Mouse (Mus musculus) megakaryocyte, embryonic 14.5 days (primary cell): ENCODE results near the gene Hspd1. TPM values are rescaled to one million over a fixed set of nuclear protein-coding genes. Genes with fewer than 3 reads are reported as not detected.
A peak's percentile ranks its signal among the peaks of the same experiment; 100 is the strongest.
"Not testable (repeated sequence)": the region's sequence is repeated elsewhere in the genome, so short reads cannot be mapped to it uniquely, and the experiment has no call there.

Experiments used
- H3K27me3 ChIP-seq: replicated peaks from 2 replicates; pipeline ENCODE3; 2012; ENCODE audit warnings: inconsistent platforms
- H3K36me3 ChIP-seq: replicated peaks from 2 replicates; pipeline ENCODE3; 2012; ENCODE audit warnings: low read length, inconsistent platforms, mixed read lengths
- H3K4me1 ChIP-seq: 2 replicates; pipeline ENCODE4 v1.6.1; 2012; ENCODE audit warnings: inconsistent platforms
- H3K4me3 ChIP-seq: replicated peaks from 2 replicates; pipeline ENCODE3; 2012; ENCODE audit warnings: moderate library complexity, mild to moderate bottlenecking, inconsistent platforms
- H3K9me3 ChIP-seq: 2 replicates; pipeline ENCODE4 v1.6.1; 2012; ENCODE audit warnings: inconsistent platforms
- FLI1 ChIP-seq: IDR thresholded peaks from 2 replicates; pipeline ENCODE4 v1.6.1; 2012; ENCODE audit warnings: low read length, inconsistent platforms, mixed read lengths
- GATA1 ChIP-seq: IDR thresholded peaks from 3 replicates; pipeline ENCODE4 v1.6.1; 2012; ENCODE audit warnings: mixed read lengths, low read length, inconsistent platforms, borderline replicate concordance
- polyA plus RNA-seq: library from polyadenylated mRNA; stranded (reverse); fragments of >175 nt; gene quantifications from 2 replicates; pipeline ENCODE4 v1.2.3, GENCODE M21; 2012; ENCODE audit warnings: low replicate concordance; ENCODE audit not compliant: insufficient read depth

Gene Hspd1
- polyA plus RNA-seq, 1 experiment, result 31.5 TPM

DNA sequence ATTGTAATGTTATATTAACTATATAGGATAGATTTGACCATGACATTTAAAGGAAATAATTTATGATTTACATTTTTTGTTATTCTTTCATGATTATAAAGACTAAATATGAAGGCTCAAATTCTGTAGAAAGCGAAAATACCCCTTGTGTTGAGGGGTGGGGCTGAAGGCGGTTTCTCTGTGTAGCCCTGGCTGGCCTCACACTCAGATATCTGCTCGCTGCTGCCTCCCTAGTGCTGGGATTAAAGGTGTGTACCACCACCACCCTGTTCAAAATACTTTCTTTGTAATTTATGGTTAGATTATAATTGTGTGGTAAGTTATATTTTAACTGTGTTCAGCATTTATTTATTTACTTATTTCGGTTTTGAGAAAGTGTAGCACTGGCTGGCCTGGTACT, 26.3 kb downstream of the Hspd1 start:
- Histone ChIP-seq H3K9me3 (no peaks in the 10 kb centered on the region), H3K27me3 (no peaks in the 10 kb centered on the region), H3K4me3 (no peak overlapping the region), H3K4me1 (peaks cover 61% of the 10 kb centered on the region), H3K36me3 (peaks cover 83% of the 10 kb centered on the region)
- TF ChIP-seq GATA1, result no peak
- TF ChIP-seq FLI1, result no peak

DNA sequence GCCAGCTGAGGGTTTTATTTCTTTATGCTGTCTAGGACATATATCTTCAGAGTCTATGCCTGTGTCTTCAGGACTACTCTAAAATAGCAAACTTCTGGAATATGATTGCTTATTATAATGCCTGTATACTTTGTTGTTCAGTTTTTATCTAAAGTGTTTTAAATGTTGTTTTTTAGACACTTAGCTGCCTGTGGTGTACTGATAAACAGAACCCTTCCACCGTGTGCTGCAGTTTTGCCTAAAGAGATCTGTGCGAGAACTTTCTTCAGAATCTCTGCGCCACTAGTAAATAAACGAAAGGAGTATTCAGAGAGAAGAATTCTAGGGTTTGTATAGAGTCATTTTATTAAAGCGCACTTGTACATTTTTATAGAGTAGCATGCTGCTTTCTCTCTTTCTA, 26.9 kb downstream of the Hspd1 start:
- H3K27me3 ChIP-seq, result no peaks in the 10 kb centered on the region
- peaks cover 67% of the 10 kb centered on the region for H3K4me1 ChIP-seq
- TF ChIP-seq FLI1 (no peak), GATA1 (no peak)
- no peak overlapping the region for H3K4me3 ChIP-seq
- no peaks in the 10 kb centered on the region for H3K9me3 ChIP-seq
- H3K36me3 ChIP-seq, result peaks cover 83% of the 10 kb centered on the region

DNA sequence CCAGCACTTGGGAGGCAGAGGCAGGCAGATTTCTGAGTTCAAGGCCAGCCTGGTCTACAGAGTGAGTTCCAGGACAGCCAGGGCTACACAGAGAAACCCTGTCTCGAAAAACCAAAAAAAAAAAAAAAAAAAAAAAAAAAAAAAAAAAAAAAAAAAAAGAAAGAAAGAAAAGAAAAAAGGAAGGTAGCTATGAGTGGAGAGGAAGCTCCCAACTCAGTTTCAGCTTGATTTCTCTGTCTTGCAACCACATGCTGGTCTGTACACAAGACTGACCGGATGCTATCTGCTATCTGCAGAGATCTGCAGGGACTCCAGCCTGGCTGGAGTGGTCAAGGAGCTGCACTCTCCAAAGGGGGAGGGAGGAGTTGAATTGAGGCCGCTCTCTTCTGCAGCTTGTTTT, 29.7 kb downstream of the Hspd1 start:
- H3K4me1 ChIP-seq, result peaks cover 90% of the 10 kb centered on the region
- H3K36me3 ChIP-seq, result peaks cover 76% of the 10 kb centered on the region
- H3K4me3 ChIP-seq, H3K9me3 ChIP-seq, H3K27me3 ChIP-seq: not testable (repeated sequence)

DNA sequence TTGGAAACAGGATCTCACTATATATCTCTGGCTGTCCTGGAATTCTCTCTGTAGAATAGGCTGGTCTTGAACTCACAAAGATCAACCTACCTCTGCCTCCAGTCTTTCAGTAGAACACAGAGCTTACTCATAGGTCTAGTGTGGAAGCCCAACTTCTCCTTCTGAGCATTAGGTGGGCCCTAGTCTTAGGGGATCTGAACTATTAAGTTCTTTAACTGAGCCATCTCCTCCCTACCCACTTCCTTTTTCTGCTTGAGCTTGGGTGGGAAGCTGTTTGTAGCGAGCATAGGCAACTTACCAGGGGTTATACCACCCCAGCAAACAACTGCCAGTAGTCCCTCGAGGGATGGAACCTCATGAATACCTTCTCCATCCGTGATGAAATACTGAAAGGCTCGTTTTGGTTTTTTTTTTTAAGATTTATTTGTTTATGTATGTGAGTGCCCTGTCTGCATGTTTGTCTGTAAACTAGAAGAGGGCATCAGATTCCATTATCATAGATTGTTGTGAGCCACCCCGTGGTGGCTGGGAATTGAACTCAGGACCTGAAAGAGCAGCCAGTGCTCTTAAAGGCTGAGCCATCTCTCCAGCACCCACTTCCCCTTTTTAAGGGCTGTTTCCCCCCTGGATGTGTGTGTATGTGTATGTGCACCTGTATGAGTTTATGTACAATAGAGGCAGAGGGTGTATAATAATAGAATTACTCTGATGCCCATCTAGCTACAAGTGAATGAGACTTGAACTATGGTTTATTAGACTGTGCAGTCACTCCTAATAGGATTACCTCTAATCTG, 32.5 kb downstream of the Hspd1 start:
- Histone ChIP-seq H3K4me3 (no peak overlapping the region), H3K36me3 (peaks cover 55% of the 10 kb centered on the region), H3K4me1 (peaks cover 85% of the 10 kb centered on the region), H3K27me3 (no peaks in the 10 kb centered on the region), H3K9me3 (no peaks in the 10 kb centered on the region)
- TF ChIP-seq GATA1 (no peak), FLI1 (no peak)

DNA sequence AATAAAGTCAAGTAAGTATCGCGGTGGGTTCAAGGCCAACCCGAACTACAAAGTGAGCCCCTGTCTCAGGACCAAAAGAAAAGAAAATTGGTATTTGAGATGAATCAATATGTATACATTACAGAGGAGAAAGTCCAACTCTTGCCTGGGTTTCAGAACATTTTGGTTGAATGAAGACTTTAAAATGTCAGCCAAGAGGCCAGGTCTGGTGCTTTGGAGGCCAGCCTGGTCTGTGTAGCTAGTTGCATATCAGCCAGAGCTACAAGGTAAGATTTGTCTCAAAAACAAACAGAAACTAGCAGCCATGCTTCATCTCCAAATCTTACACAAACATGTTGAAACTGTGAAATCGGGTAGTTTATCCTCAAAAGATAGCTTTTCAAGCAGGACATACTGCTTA, 34.4 kb downstream of the Hspd1 start:
- TF ChIP-seq FLI1, result no peak
- TF ChIP-seq GATA1, result no peak
- Histone ChIP-seq H3K36me3 (peaks cover 45% of the 10 kb centered on the region), H3K27me3 (no peaks in the 10 kb centered on the region), H3K4me3 (peak overlapping the region; percentile 93), H3K9me3 (peaks cover 3% of the 10 kb centered on the region; the same call in 1 of the 2 replicates), H3K4me1 (peaks cover 69% of the 10 kb centered on the region)

DNA sequence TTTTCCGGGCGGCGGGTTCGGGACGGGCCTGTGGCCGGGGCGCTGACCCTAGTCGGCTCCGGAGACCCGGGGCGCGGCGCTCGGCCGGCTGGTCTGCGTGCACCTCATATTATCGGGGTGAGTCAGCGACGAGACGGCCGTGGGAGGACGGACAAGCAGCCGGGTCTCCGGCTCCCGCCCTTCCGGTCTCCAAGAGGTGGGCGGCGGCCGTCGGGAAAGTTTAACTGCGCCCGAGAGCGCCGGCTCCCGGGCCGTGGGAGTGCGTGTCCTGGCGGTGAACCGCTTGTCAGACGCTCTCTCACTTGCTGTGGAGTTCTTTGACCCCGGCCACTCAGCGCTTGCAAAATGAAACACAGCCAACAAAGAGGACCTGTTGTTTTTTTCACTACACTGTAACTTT, 35.0 kb downstream of the Hspd1 start:
- H3K27me3 ChIP-seq, result no peaks in the 10 kb centered on the region
- H3K36me3 ChIP-seq, result peaks cover 42% of the 10 kb centered on the region
- peaks cover 64% of the 10 kb centered on the region for H3K4me1 ChIP-seq
- peak overlapping the region; percentile 93 for H3K4me3 ChIP-seq
- peaks cover 3% of the 10 kb centered on the region; the same call in 1 of the 2 replicates for H3K9me3 ChIP-seq
- TF ChIP-seq FLI1, result no peak
- no peak for TF ChIP-seq GATA1

DNA sequence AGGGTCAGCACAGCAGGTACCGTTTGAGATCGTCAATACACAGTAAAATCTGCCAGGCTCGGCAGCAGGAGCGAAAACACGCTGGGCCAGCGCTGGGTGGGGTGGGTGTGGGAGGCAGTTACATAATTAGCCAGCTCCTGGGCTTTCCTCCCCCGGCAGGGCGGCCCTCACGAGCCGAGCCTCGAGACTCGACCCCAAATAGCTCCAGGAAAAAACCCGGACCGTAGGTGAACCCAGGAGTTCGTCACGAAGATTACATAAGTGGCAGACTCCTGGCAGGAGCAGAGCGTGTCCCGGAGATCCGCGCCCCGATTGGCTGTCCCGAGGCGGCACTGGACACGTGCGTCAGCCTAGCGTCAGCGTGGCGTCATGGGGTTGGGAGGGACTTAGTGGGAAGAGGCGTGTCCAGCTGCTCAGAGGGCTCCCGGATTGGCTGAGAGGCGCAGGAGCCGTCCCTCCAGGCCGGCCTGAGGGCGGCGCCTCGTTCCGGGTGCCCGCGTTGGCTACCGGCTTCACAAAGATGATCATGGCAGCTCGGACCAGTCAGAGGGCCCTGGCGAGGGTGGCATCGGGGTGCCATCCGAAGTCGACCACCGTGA, 35.6 kb downstream of the Hspd1 start, which contains the start of gene Coq10b:
Coq10b (plus strand) TSS at position 416 of the 599 bp plus-strand sequence.
- peaks cover 38% of the 10 kb centered on the region for H3K36me3 ChIP-seq
- H3K27me3 ChIP-seq, result no peaks in the 10 kb centered on the region
- H3K9me3 ChIP-seq, result peaks cover 3% of the 10 kb centered on the region; the same call in 1 of the 2 replicates
- peaks cover 59% of the 10 kb centered on the region for H3K4me1 ChIP-seq
- H3K4me3 ChIP-seq, result peak within 1 kb of the TSS; percentile 93
- TF ChIP-seq FLI1, result no peak
- no peak for TF ChIP-seq GATA1

DNA sequence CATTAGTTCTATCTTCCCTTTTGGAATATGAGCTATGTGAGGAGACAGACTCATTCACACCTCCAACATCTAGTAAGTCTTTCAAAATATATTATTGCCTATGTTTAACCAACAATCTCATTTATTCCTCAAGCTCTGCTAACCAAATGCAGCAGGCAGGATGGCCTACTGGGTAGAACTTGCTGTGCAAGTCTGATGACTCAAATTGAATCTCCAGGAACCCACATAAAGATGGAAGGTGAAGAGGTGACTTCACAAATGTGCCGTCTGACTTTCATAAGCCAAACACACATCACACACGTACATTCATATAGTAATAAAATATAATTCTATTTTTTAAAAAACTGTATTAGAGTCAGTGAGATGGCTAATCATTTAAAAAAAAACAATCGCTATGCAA, 36.4 kb downstream of the Hspd1 start:
- TF ChIP-seq GATA1 (no peak), FLI1 (no peak)
- Histone ChIP-seq H3K4me3 (peak overlapping the region; percentile 93), H3K4me1 (peaks cover 51% of the 10 kb centered on the region), H3K27me3 (no peaks in the 10 kb centered on the region), H3K9me3 (peaks cover 3% of the 10 kb centered on the region; the same call in 1 of the 2 replicates), H3K36me3 (peaks cover 30% of the 10 kb centered on the region)

DNA sequence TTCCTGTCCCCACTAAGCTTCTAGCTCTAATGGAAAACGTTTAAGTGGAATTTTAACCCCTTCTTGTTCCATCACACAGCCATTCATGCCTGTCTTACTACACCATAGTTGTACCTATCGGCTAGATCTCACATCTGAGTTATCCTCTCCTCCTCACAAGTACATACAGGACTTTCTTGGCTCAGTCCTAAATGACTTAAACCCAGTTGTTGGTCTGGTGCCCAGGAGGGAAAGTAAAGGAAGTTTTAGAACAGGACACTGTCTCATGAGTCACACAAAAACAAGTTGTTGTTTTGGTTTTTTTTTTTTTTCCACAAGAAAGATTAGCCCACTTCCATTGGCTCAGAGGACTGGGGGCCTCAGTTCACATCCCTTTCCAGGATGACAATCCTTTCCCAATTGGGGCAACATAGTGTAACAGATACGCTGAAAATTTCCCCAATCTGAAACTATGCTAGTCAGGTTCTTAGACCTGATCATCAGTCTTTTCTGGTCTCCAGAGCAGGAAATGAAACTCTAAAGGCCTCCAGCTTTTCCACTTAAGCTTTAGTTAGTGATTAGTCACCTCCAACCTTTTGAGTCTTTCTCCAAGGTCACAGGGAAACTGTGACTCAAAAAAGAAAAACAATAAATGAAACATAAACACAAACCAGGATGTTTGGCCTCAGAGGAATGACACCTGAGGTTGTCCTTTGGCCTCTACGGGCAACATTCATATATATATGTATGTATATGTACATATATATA, 39.0 kb downstream of the Hspd1 start:
- Histone ChIP-seq H3K4me3 (no peak overlapping the region), H3K9me3 (peaks cover 8% of the 10 kb centered on the region; the same call in 1 of the 2 replicates), H3K4me1 (peaks cover 39% of the 10 kb centered on the region), H3K36me3 (peaks cover 4% of the 10 kb centered on the region), H3K27me3 (peaks cover 3% of the 10 kb centered on the region)
- TF ChIP-seq GATA1, result no peak
- TF ChIP-seq FLI1, result no peak

DNA sequence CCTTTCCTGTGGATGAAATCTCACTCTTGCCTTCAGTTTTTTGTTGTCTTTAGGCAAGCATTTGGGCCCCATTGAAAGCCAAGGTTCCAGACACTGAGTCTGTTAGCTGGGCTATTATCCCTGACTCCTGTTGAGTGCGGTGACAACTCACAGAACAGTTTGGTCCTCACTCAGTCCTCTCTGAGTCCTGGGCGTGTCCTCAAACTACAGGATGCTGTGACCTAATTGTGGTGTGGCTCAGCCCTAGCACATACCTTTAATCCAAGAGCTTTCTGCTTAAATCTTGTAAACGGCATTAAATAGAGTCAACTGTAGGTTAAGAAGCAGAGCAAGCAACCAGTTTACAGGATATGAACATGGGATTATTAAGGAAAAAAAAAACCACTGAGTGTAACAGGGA, 44.9 kb downstream of the Hspd1 start:
- H3K27me3 ChIP-seq, result peaks cover 3% of the 10 kb centered on the region

More for the DNA sequence above, 44.9 kb downstream of the Hspd1 start:
- H3K4me3 ChIP-seq, result no peak overlapping the region
- peaks cover 14% of the 10 kb centered on the region for H3K36me3 ChIP-seq
- H3K4me1 ChIP-seq, result peaks cover 36% of the 10 kb centered on the region
- TF ChIP-seq GATA1 (no peak), FLI1 (no peak)
- peaks cover 36% of the 10 kb centered on the region for H3K9me3 ChIP-seq
